Mouse (Mus musculus): ENCODE data around the gene Fmod.

GRCm38 (mm10) chr1:134065241-134065809 lies 28.3 kb downstream of the Fmod start:
- TF ChIP-seq TAL1 (conservative IDR thresholded peaks at IDR 0.05; ENCODE audit: low read depth, low read length) (no peak), CTCF (IDR thresholded peaks at IDR 0.05; ENCODE audit: low read depth, low read length) (no peak), GATA1 (IDR thresholded peaks at IDR 0.05; ENCODE audit: borderline replicate concordance, low read length) (no peak)
